Mouse (Mus musculus): ENCODE data around the gene Mia2. TPM values are rescaled to one million over a fixed set of nuclear protein-coding genes. Genes with fewer than 3 reads are reported as not detected.
A peak's percentile ranks its signal among the peaks of the same experiment; 100 is the strongest.

Gene Mia2
- total and polyA plus RNA-seq, 3 experiments, result 103 to 175 TPM; not detected in 1

DNA sequence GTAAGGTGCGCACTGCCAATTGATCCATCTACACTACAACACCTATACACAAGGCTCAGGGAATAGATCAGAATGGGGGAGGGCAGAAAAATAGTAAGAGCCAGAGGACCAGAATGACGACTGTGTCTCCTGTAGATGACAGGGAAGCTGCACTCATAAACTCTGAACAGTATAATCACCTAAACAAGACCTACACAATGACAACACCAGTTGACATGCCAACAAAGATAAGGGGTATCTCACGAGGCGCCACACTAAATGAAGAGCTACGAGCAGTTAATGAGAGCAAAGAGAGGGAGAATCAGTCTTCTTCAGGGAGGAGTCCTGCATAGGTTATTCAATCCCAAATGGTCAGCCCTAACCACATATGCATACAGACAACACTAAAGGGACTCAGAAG lies 42.4 kb upstream of the Mia2 start:
- Histone ChIP-seq H3K79me2 (ENCODE audit: control insufficient read depth, insufficient read depth, low read length, poor library complexity) (peaks cover 31% of the 10 kb centered on the region), H3K27me3 (ENCODE audit: control insufficient read depth in 1 of 2, insufficient read depth in 2 of 2, low read length in 2 of 2) (no peaks in the 10 kb centered on the region), H3K9ac (ENCODE audit: control insufficient read depth, low read depth, low read length, poor library complexity, severe bottlenecking) (0 out of 2 replicates have a peak overlapping the region, but pooled peaks have one; percentile 9), H3K36me3 (ENCODE audit: control insufficient read depth in 1 of 2, insufficient read depth in 2 of 2, low read length in 2 of 2) (peaks cover 13 to 85% of the 10 kb centered on the region in 2 experiments), H3K4me1 (ENCODE audit: control insufficient read depth in 1 of 2, insufficient read depth in 2 of 2, low read length in 2 of 2) (peaks cover 53 to 61% of the 10 kb centered on the region in 2 experiments), H3K27ac (ENCODE audit: control insufficient read depth, low read depth, low read length) (peak overlapping the region; percentile 77), H3K4me3 (ENCODE audit: control insufficient read depth in 1 of 2, insufficient read depth in 1 of 2, low read depth in 2 of 2, low read length in 2 of 2) (no peak overlapping the region), H3K9me3 (replicated peaks; ENCODE audit: insufficient read depth, low read length) (no peaks in the 10 kb centered on the region)
- peak; percentile 74 for DNase-seq (ENCODE audit: low read depth, low spot score)
- TF ChIP-seq HCFC1 (IDR thresholded peaks at IDR 0.05; ENCODE audit: low read depth, low read length), result 0 out of 2 replicates have a peak, but pooled peaks have one; percentile 34
- TF ChIP-seq MXI1 (IDR thresholded peaks at IDR 0.05; ENCODE audit: low read depth, low read length), result peak; percentile 71; the same call in 1 of the 2 replicates
- no peak for TF ChIP-seq MEF2A (IDR thresholded peaks at IDR 0.05; ENCODE audit: extremely low read depth, insufficient replicate concordance, low read depth, low read length, poor library complexity, severe bottlenecking)
- no peak for TF ChIP-seq RAD21 (IDR thresholded peaks at IDR 0.05; ENCODE audit: low read depth, low read length)
- peak; percentile 89 for TF ChIP-seq ETS1 (IDR thresholded peaks at IDR 0.05; ENCODE audit: low read depth, low read length)
- TF ChIP-seq MAZ (IDR thresholded peaks at IDR 0.05; ENCODE audit: low read depth, low read length), result no peak
- no peak for TF ChIP-seq SMC3 (IDR thresholded peaks at IDR 0.05; ENCODE audit: low read depth, low read length)
- no peak for TF ChIP-seq MAFK (IDR thresholded peaks at IDR 0.05; ENCODE audit: borderline replicate concordance, low read depth, low read length)
- no peak for TF ChIP-seq NRF1 (IDR thresholded peaks at IDR 0.05; ENCODE audit: insufficient read depth, low read depth, low read length, poor library complexity, severe bottlenecking)
- no peak for TF ChIP-seq CHD1 (IDR thresholded peaks at IDR 0.05; ENCODE audit: low read depth, low read length)
- no peak for TF ChIP-seq CTCF (IDR thresholded peaks at IDR 0.05 in 2 of 3, conservative IDR thresholded peaks at IDR 0.05 in 1 of 3; ENCODE audit: control insufficient read depth in 1 of 3, insufficient read depth in 1 of 3, low read depth in 2 of 3, low read length in 3 of 3, poor library complexity in 1 of 3, severe bottlenecking in 1 of 3)
- TF ChIP-seq JUND (IDR thresholded peaks at IDR 0.05; ENCODE audit: low read depth, low read length), result no peak
- no peak for TF ChIP-seq USF2 (IDR thresholded peaks at IDR 0.05; ENCODE audit: borderline replicate concordance in 1 of 2, insufficient read depth in 1 of 2, low read depth in 1 of 2, low read length in 2 of 2)
- TF ChIP-seq ZMIZ1 (IDR thresholded peaks at IDR 0.05; ENCODE audit: low read depth, low read length), result no peak
- TF ChIP-seq MAX (IDR thresholded peaks at IDR 0.05; ENCODE audit: low read length), result no peak
- no peak for TF ChIP-seq POLR2AphosphoS5 (IDR thresholded peaks at IDR 0.05; ENCODE audit: borderline replicate concordance, low read depth, low read length)
- peak; percentile 34 for TF ChIP-seq TAL1 (IDR thresholded peaks at IDR 0.05; ENCODE audit: low read length)
- no peak for TF ChIP-seq E2F4 (IDR thresholded peaks at IDR 0.05; ENCODE audit: borderline replicate concordance, low read depth, low read length)
- no peak for TF ChIP-seq ZNF384 (IDR thresholded peaks at IDR 0.05; ENCODE audit: low read depth, low read length)
- no peak for TF ChIP-seq CHD2 (IDR thresholded peaks at IDR 0.05; ENCODE audit: low read length)
- no peak for TF ChIP-seq NELFE (IDR thresholded peaks at IDR 0.05; ENCODE audit: low read depth, low read length)
- TF ChIP-seq SIN3A (IDR thresholded peaks at IDR 0.05; ENCODE audit: low read length), result peak; percentile 88
- TF ChIP-seq ZC3H11A (IDR thresholded peaks at IDR 0.05; ENCODE audit: low read depth, low read length), result no peak
- TF ChIP-seq RCOR1 (IDR thresholded peaks at IDR 0.05; ENCODE audit: low read depth, low read length), result peak; percentile 51; the same call in 1 of the 2 replicates
- no peak for TF ChIP-seq UBTF (IDR thresholded peaks at IDR 0.05; ENCODE audit: borderline replicate concordance, insufficient read depth, low read depth, low read length)
- no peak for TF ChIP-seq USF1 (IDR thresholded peaks at IDR 0.05; ENCODE audit: low read depth, low read length)
- TF ChIP-seq EP300 (IDR thresholded peaks at IDR 0.05; ENCODE audit: low read depth in 1 of 2, low read length in 2 of 2), result peak; percentile 78 to 83
- TF ChIP-seq KAT2A (conservative IDR thresholded peaks at IDR 0.05; ENCODE audit: low read depth, low read length), result no peak
- TF ChIP-seq POLR2A (IDR thresholded peaks at IDR 0.05; ENCODE audit: control insufficient read depth in 1 of 2, insufficient read depth in 1 of 2, low read depth in 1 of 2, low read length in 2 of 2, poor library complexity in 1 of 2), result no peak
- no peak for TF ChIP-seq MYB (IDR thresholded peaks at IDR 0.05; ENCODE audit: low read depth, low read length)
- no peak for TF ChIP-seq GABPA (IDR thresholded peaks at IDR 0.05; ENCODE audit: low read depth, low read length)
- 0 out of 2 replicates have a peak, but pooled peaks have one; percentile 21 for TF ChIP-seq MYC (IDR thresholded peaks at IDR 0.05; ENCODE audit: low read depth, low read length)
- no peak for TF ChIP-seq ELF1 (IDR thresholded peaks at IDR 0.05; ENCODE audit: low read depth, low read length)
- no peak for TF ChIP-seq TBP (IDR thresholded peaks at IDR 0.05; ENCODE audit: low read depth, low read length)
- TF ChIP-seq BHLHE40 (IDR thresholded peaks at IDR 0.05; ENCODE audit: borderline replicate concordance, low read depth, low read length), result peak; percentile 76; the same call in 1 of the 2 replicates
- TF ChIP-seq GATA1 (IDR thresholded peaks at IDR 0.05; ENCODE audit: low read depth, low read length), result peak; percentile 91
- TF ChIP-seq TCF12 (IDR thresholded peaks at IDR 0.05; ENCODE audit: low read depth, low read length), result peak; percentile 81
- no peak; the same call in 1 of the 2 replicates for TF ChIP-seq POLR2AphosphoS2 (IDR thresholded peaks at IDR 0.05; ENCODE audit: low read length)
